Mouse (Mus musculus) kidney, embryonic 16.5 days (tissue): ENCODE measurements at regions not wholly inside any gene's neighbourhood (a gene's known extent, or its start where the extent isn't known, plus 50 kb on each side); places are given as distances from the start of the nearest gene placed in this dataset.

Experiments
- ATAC-seq: fragments of 200-750 bp; cut with Nextera tagmentation; 2 replicates; pipeline ENCODE4 v1.8.0; 2017; ENCODE audit warnings: moderate TSS enrichment; ENCODE audit not compliant: low FRiP score, low TSS enrichment
- H3K27ac ChIP-seq: fragments of 300-500 bp; sonication (generic); 2 replicates; pipeline ENCODE4 v1.5.1; 2014; ENCODE audit warnings: low read length
- H3K27me3 ChIP-seq: fragments of 300-500 bp; sonication (generic); 2 replicates; pipeline ENCODE4 v1.6.1; 2014; ENCODE audit warnings: low read length, control low read depth, mixed read lengths; ENCODE audit not compliant: insufficient read depth
- H3K36me3 ChIP-seq: fragments of 300-500 bp; sonication (generic); 2 replicates; pipeline ENCODE4 v1.6.1; 2014; ENCODE audit warnings: low read length, control low read depth, mixed read lengths; ENCODE audit not compliant: insufficient read depth
- H3K4me1 ChIP-seq: fragments of 300-500 bp; sonication (generic); 2 replicates; pipeline ENCODE4 v1.6.1; 2014; ENCODE audit warnings: low read length, control low read depth, mixed read lengths; ENCODE audit not compliant: insufficient read depth
- H3K4me2 ChIP-seq: fragments of 300-500 bp; sonication (generic); replicated peaks from 2 replicates; pipeline ENCODE4 v1.6.1; 2014; ENCODE audit warnings: low read depth, low read length
- H3K4me3 ChIP-seq: fragments of 300-500 bp; sonication (generic); 2 replicates; pipeline ENCODE4 v1.5.1; 2014; ENCODE audit warnings: mild to moderate bottlenecking, low read length
- H3K9ac ChIP-seq: fragments of 300-500 bp; sonication (generic); replicated peaks from 2 replicates; pipeline ENCODE4 v1.6.1; 2014; ENCODE audit warnings: low read length
- H3K9me3 ChIP-seq: fragments of 300-500 bp; sonication (generic); 2 replicates; pipeline ENCODE4 v1.6.1; 2016; ENCODE audit warnings: low read length, control low read depth
- WGBS: fragments of 180-500 bp; shearing (Covaris S2); extraction: QIAGEN DNeasy Blood & Tissue Kit; methylation state at CpG from one replicate; pipeline ENCODE4 v1.1.7; 2014; 5-methylcytosine and 5-hydroxymethylcytosine counted together

GRCm38 (mm10) chr19:32905901-32906431 lies 148.7 kb downstream of the Pten start:
- H3K9ac ChIP-seq: no peak overlapping the region
- H3K27me3 ChIP-seq: no peaks in the 10 kb centered on the region
- H3K9me3 ChIP-seq: no peaks in the 10 kb centered on the region
- ATAC-seq: no peak
- no peak overlapping the region for H3K4me2 ChIP-seq
- peaks cover 23% of the 10 kb centered on the region for H3K4me1 ChIP-seq
- WGBS: 41% methylated on average over 8 of the region's 8 CpGs
- 0 out of 2 replicates have a peak overlapping the region, but pooled peaks have one; percentile 25 for H3K27ac ChIP-seq
- H3K4me3 ChIP-seq: no peak overlapping the region
- no peaks in the 10 kb centered on the region for H3K36me3 ChIP-seq

- no peak overlapping the region for H3K9ac ChIP-seq
- H3K27ac ChIP-seq: no peak overlapping the region
- no peaks in the 10 kb centered on the region for H3K36me3 ChIP-seq
- ATAC-seq: no peak
- H3K4me3 ChIP-seq: no peak overlapping the region
- peaks cover 23% of the 10 kb centered on the region for H3K4me1 ChIP-seq
- no peaks in the 10 kb centered on the region for H3K9me3 ChIP-seq
- H3K27me3 ChIP-seq: no peaks in the 10 kb centered on the region
- no peak overlapping the region for H3K4me2 ChIP-seq
- 69% methylated on average over 5 of the region's 5 CpGs for WGBS
Measured at GRCm38 (mm10) chr19:32906820-32907219, 149.5 kb downstream of the Pten start.

GRCm38 (mm10) chr19:32910050-32910462 lies 152.8 kb downstream of the Pten start:
- peaks cover 10% of the 10 kb centered on the region for H3K4me1 ChIP-seq
- no peak overlapping the region for H3K9ac ChIP-seq
- ATAC-seq: no peak; the same call in 1 of the 2 replicates
- no peaks in the 10 kb centered on the region for H3K9me3 ChIP-seq
- H3K27ac ChIP-seq: no peak overlapping the region
- no peak overlapping the region for H3K4me2 ChIP-seq
- H3K36me3 ChIP-seq: no peaks in the 10 kb centered on the region
- 74% methylated on average over 4 of the region's 4 CpGs for WGBS
- no peaks in the 10 kb centered on the region for H3K27me3 ChIP-seq
- no peak overlapping the region for H3K4me3 ChIP-seq

- H3K4me3 ChIP-seq: no peak overlapping the region
- H3K4me1 ChIP-seq: 0 out of 2 replicates have a peak, but pooled peaks cover 4% of the 10 kb centered on the region
- no peaks in the 10 kb centered on the region for H3K36me3 ChIP-seq
- no peak overlapping the region for H3K4me2 ChIP-seq
- 84% methylated on average over 3 of the region's 3 CpGs for WGBS
- H3K27ac ChIP-seq: no peak overlapping the region
- H3K27me3 ChIP-seq: no peaks in the 10 kb centered on the region
- no peak overlapping the region for H3K9ac ChIP-seq
- no peaks in the 10 kb centered on the region for H3K9me3 ChIP-seq
- no peak for ATAC-seq
Measured at GRCm38 (mm10) chr19:32912323-32912722, 155.0 kb downstream of the Pten start.

GRCm38 (mm10) chr19:32916507-32917280 lies 159.4 kb downstream of the Pten start:
- no peak overlapping the region for H3K4me3 ChIP-seq
- ATAC-seq: peak; percentile 70
- no peak overlapping the region for H3K4me2 ChIP-seq
- no peak overlapping the region for H3K9ac ChIP-seq
- H3K4me1 ChIP-seq: 0 out of 2 replicates have a peak, but pooled peaks cover 4% of the 10 kb centered on the region
- no peak overlapping the region for H3K27ac ChIP-seq
- no peaks in the 10 kb centered on the region for H3K9me3 ChIP-seq
- 38% methylated on average over 8 of the region's 8 CpGs for WGBS
- H3K27me3 ChIP-seq: no peaks in the 10 kb centered on the region
- no peaks in the 10 kb centered on the region for H3K36me3 ChIP-seq

- Histone ChIP-seq H3K4me1 (peaks cover 11% of the 10 kb centered on the region; the same call in 1 of the 2 replicates), H3K4me3 (no peak overlapping the region), H3K4me2 (no peak overlapping the region), H3K9ac (no peak overlapping the region), H3K9me3 (no peaks in the 10 kb centered on the region), H3K36me3 (no peaks in the 10 kb centered on the region), H3K27me3 (no peaks in the 10 kb centered on the region), H3K27ac (no peak overlapping the region)
- ATAC-seq: no peak
- 81% methylated on average over 3 of the region's 3 CpGs for WGBS
Measured at GRCm38 (mm10) chr19:32921021-32921420, 163.7 kb downstream of the Pten start.

- no peak overlapping the region for H3K4me3 ChIP-seq
- no peak overlapping the region for H3K27ac ChIP-seq
- H3K9ac ChIP-seq: no peak overlapping the region
- WGBS: 97% methylated on average over 3 of the region's 3 CpGs
- H3K4me1 ChIP-seq: peaks cover 8% of the 10 kb centered on the region; the same call in 1 of the 2 replicates
- no peak overlapping the region for H3K4me2 ChIP-seq
- no peaks in the 10 kb centered on the region for H3K9me3 ChIP-seq
- H3K36me3 ChIP-seq: no peaks in the 10 kb centered on the region
- ATAC-seq: no peak
- H3K27me3 ChIP-seq: no peaks in the 10 kb centered on the region
Measured at GRCm38 (mm10) chr19:32923911-32924310, 166.6 kb downstream of the Pten start.

- Histone ChIP-seq H3K4me3 (no peak overlapping the region), H3K9ac (no peak overlapping the region), H3K4me1 (peaks cover 8% of the 10 kb centered on the region; the same call in 1 of the 2 replicates), H3K27ac (no peak overlapping the region), H3K27me3 (no peaks in the 10 kb centered on the region), H3K9me3 (no peaks in the 10 kb centered on the region), H3K36me3 (no peaks in the 10 kb centered on the region), H3K4me2 (no peak overlapping the region)
- WGBS: 48% methylated on average over 6 of the region's 6 CpGs
- ATAC-seq: no peak
Measured at GRCm38 (mm10) chr19:32925628-32926505, 168.6 kb downstream of the Pten start.

GRCm38 (mm10) chr19:32926571-32926970 lies 169.3 kb downstream of the Pten start:
- Histone ChIP-seq H3K27me3 (no peaks in the 10 kb centered on the region), H3K4me1 (peaks cover 8% of the 10 kb centered on the region; the same call in 1 of the 2 replicates), H3K9me3 (no peaks in the 10 kb centered on the region), H3K36me3 (no peaks in the 10 kb centered on the region), H3K4me2 (no peak overlapping the region), H3K9ac (no peak overlapping the region), H3K27ac (no peak overlapping the region), H3K4me3 (no peak overlapping the region)
- 71% methylated on average over 4 of the region's 4 CpGs for WGBS
- ATAC-seq: no peak
